Mouse (Mus musculus) spleen, adult 18-20 months (tissue): ENCODE measurements at regions not wholly inside any gene's neighbourhood (a gene's known extent, or its start where the extent isn't known, plus 50 kb on each side); places are given as distances from the start of the nearest gene placed in this dataset.

Experiments used
- DNase-seq, 2 experiments: peaks; one replicate each; pipeline ENCODE4 v3.0.0; 2022; ENCODE audit warnings: mixed read lengths in 2 of 2

GRCm38 (mm10) chr19:28732998-28733397 is 53.1 kb upstream of the Glis3 start:
- no peak for DNase-seq

GRCm38 (mm10) chr19:28733781-28734180 is 53.9 kb upstream of the Glis3 start:
- no peak for DNase-seq

GRCm38 (mm10) chr19:28743176-28743793 is 63.4 kb upstream of the Glis3 start:
- DNase-seq: peak in 1 of 2 experiments; percentile 7

GRCm38 (mm10) chr19:28745105-28745504 is 65.2 kb upstream of the Glis3 start:
- no peak for DNase-seq

- DNase-seq: no peak
These were observed 65.7 kb upstream of the Glis3 start for GRCm38 (mm10) chr19:28745534-28745933.

GRCm38 (mm10) chr19:28751091-28751490 is 71.2 kb upstream of the Glis3 start:
- no peak for DNase-seq

- peak in 1 of 2 experiments; percentile 35 for DNase-seq
These were observed 76.0 kb upstream of the Slc1a1 start for GRCm38 (mm10) chr19:28758854-28759253.

GRCm38 (mm10) chr19:28764795-28765360 is 70.0 kb upstream of the Slc1a1 start:
- no peak for DNase-seq

- DNase-seq: no peak
These were observed 66.6 kb upstream of the Slc1a1 start for GRCm38 (mm10) chr19:28768218-28768617.

- DNase-seq: no peak
These were observed 64.4 kb upstream of the Slc1a1 start for GRCm38 (mm10) chr19:28770419-28770818.

GRCm38 (mm10) chr19:28771836-28772235 is 63.0 kb upstream of the Slc1a1 start:
- no peak for DNase-seq

- peak; percentile 6 to 23 for DNase-seq
These were observed 61.8 kb upstream of the Slc1a1 start for GRCm38 (mm10) chr19:28772840-28773570.

- no peak for DNase-seq
These were observed 58.0 kb upstream of the Slc1a1 start for GRCm38 (mm10) chr19:28776868-28777267.

- no peak for DNase-seq
These were observed 57.2 kb upstream of the Slc1a1 start for GRCm38 (mm10) chr19:28777674-28778073.

- DNase-seq: no peak
These were observed 56.5 kb upstream of the Slc1a1 start for GRCm38 (mm10) chr19:28778386-28778785.

- DNase-seq: no peak
These were observed 52.9 kb upstream of the Slc1a1 start for GRCm38 (mm10) chr19:28781971-28782370.
